Mouse (Mus musculus): ENCODE measurements around the gene Trim7.

Trim7 gene

DNA sequence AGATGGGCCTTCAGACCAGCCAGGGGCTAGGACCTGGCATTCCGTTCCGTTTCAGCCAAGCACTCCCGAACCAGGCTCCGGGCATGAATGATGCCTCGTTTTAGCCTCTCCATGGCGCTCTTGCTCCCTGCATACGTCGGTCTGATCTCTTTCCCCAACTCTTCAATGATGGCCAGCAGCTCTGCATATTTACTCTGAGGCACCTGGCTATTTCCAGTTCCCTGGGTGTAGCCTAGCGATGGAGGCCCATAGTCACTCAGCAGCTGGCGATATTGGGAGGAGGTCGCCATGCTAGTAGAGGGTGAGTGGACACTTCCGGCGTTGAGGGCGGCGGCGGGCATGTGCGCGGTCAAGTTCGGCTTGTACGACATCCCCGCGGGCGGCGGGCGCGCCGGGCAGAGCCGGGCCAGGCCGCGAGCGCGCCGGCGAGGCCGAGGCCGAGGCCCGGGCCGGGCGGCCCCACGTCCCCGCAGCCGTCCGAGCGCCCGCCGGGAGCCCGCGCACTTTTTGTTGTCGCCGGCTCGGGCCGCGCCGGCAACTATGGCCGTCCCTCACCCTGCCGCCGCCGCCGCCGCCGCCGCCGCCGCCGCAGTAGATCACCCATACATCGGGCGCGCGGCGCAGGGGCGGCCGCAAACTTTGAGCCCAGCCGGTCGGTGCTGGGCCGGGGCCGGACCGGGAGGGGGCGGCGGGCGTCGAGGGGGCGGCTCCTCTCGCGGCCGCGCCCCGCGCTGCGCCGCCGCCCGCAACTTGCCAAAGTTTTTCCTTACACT is at the start of gene Trim7, which contains the start of gene Gm12184:
Gene Trim7, plus strand, starts transcription at position 162 of the 773 bp plus-strand sequence.
Gene Gm12184, minus strand, starts transcription at position 677 of the 773 bp plus-strand sequence.
- WGBS = 4% methylated on average over 64 of the region's 92 CpGs

DNA sequence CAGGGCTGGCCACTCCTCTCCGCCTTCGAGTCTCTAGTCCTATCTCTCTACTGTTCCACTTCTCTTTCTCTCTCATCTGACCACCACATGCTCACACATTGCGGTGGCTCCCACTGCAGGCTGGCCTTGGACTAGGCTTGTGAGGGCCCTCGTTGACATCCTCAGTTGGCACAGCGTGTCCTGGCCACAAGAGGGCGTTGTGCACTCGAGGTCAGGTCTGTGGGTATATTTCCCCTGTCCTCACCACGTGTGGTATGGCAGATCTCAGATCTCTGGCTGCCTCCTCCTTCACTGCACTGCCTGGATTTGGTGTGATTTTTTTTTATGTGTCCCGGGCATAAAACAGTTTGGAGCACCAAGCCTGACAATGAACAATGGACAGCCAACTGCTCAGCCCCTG is 49.3 kb upstream of the Trim7 start:
- 47% methylated on average over 9 of the region's 9 CpGs for WGBS

DNA sequence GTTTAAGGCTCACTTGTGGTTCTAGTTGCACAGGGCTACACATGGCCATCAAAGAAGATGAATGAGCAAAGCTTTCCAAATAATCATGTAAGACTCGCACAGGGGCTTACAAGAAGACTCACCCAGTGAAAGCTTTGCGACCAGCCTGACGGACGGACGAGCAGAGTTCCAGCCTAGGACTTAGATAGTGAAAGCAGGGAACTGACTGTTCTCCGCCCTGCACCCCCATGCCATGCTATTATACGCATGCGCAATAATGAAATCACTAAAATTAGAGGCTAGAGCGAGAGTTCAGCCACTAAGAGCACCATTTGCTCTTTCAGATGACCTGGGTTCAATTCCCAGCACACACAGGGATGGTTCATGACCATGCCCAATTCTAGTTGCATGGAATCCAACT is 48.6 kb upstream of the Trim7 start:
- 96% methylated on average over 9 of the region's 9 CpGs for WGBS

DNA sequence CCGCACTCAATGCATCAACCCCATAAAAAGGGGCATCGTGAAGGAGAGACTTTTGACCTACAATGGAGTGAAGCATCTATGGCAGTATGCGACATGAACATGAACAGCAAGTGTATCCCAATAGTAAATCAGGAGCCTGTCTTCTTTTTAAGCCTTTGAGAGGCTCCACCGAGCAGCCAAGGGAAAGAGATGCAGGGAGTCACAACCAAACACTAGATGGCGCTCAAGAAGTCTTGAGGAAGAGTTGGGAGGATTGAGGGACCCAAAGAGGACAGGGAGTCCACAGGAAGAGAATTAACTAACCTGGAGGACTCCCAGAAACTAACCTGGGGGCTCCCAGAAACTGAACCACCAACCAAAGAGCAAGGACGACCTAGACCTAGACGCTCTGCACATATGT is 46.5 kb upstream of the Trim7 start:
- WGBS = 43% methylated on average over 7 of the region's 7 CpGs

DNA sequence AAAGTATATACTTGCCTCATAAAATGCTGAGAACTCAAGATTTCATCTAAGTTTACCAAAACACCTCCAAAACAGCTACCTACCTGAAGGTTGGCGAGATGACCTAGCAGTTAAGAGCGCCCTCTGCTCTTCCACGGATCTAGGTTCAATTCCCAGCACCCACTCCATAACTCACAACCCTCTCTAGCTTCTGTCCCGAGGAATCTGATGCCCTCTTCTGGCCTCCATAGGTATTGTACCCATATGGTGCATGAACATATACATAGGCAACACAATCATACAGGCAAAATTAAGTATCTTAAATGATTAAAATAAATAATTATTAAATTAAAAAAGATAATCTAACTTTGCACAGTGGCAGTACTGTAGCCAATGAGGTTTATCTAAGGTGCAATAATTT is 43.7 kb upstream of the Trim7 start:
- 91% methylated on average over 4 of the region's 4 CpGs for WGBS

DNA sequence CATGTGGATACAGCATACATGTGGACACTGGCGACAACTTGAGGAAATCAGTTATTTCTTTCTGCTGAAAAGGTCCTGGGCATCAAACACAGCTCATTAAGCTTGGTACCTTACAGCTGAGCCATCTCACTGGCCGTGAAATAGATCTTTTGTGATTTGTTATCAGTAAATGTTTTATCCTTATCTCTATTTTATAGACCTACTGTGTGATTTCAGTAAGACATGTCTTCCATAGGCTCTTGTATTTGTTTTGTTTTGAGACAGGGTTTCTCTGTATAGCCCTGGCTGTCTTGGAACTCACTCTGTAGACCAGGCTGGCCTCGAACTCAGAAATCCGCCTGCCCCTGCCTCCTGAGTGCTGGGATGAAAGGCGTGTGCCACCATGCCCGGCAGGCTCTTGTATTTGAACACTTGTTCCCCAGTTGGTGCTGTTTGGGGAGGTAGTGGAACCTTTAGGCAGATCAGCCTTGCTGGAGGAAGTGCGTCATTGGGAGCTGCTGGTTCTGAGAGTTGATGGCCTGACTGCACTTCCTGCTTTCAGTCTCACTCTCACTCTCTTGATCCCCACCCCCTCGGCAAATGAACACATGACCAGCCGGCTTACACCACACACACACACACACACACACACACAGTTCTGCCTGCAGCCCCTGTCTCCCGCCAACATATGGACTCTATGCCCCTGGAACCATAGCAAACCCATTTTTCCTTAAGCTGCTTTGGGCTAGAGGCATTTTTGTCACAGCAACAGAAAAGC is 38.3 kb upstream of the Trim7 start:
- WGBS = 51% methylated on average over 10 of the region's 10 CpGs

DNA sequence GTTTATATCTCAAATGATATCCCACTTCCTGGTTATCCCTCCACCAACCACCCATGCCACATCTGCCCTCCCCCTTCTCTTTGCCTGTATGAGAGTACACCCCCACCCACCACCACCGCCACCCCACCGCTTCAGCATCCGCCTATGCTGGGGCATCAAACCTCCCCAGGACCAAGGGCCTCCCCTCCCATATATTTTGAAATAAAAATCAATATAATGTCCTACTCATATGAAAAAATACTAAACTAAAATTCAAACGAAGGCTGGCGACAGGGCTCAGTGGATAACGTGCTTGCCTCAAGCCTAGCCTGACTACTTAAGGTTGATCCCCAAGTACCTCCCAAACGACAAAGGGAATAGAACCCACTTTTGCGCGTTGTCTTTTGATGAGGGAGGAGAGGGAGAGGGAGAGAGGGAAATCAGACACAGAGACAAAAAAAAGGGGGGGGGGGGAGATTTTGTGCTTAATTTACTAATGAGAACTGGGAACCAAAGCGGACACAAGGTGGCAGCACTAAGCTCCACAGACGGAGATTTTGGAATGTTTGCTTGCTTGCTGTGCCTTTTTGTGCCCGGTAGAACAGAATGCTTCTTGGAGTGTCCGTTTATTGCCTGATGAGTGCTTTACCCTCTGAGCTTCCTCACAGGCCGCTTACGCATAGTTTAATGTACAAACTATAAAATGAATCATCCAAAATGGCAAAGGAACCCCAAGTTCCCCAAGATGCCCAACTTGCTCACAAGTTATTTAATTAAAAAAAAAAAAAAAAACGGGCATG is 37.4 kb upstream of the Trim7 start:
- WGBS = 2% methylated on average over 16 of the region's 16 CpGs

DNA sequence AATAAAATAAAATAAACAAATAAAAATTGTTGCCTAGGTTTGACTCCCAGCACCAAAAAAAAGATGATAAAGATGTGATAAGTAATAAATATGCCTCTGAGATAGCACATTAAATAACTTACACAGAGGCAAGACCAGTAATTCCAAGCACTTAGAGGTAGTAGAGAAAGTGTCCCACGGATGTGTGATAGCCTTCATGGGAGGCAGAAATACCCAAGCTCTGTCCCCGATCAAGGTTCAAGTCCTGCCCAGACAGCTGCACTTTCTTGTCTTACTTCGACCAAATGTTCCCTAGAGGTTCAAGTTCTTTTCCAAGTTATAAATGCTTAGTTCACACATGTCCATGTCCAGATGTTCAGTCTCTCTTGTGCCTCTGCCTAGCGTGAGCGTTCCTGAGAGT is 36.7 kb upstream of the Trim7 start:
- WGBS = 85% methylated on average over 5 of the region's 5 CpGs

DNA sequence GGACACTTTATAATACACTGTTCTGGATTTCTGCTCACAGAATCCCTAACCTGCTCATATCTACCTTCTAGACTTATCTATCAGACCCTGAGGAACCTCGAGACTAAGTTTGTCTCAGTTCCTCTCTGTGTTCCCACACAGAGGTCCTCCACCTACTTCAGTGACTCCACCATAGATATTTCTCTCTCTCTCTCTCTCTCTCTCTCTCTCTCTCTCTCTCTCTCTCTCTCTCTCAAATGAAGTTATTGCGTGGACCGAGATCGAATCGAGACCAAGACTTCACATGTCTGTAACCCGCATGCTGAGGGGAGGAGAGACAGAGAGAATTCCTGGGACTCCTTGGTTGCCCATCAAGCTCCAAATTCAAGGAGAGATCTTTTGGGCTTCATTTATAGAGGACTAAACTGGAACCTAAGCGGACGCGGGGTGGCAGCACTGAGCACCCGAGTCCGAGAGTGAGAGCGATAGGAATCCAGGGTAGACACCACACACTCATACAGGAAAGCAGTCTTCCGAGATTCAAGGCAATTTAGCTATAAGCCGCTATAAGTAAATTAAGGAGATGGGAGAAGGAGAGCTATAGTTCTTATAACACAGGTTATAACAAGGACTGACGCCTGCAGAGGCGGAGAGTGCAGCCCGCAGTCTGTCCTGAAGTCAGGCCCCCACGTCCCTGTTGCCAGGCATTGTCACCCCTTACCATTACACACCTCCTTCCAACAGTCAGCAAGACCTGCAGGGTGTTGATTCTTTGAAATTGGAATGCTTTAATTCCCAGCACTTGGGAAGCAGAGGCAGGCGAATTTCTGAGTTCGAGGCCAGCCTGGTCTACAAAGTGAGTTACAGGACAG is 35.7 kb upstream of the Trim7 start:
- 13% methylated on average over 20 of the region's 20 CpGs for WGBS

DNA sequence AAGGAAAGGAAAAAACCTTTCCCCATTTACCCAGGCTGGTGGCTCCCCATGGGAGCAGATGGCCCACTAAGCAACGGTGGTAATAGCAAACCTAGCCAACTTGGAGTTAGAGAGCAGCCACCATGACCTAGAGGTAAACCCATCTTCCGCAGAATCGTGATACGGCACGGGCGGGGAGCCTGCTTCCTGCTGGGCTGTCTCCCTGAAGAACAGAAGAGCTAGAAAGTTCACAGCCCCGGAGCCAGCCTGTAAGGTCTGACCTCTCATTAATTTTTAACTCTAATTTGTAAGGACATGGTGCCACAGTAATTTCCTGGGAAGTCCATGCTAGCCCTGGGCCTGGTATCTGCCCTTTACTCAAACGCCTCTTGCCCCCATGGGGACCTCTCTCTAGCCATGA is 35.0 kb upstream of the Trim7 start:
- 75% methylated on average over 8 of the region's 8 CpGs for WGBS

DNA sequence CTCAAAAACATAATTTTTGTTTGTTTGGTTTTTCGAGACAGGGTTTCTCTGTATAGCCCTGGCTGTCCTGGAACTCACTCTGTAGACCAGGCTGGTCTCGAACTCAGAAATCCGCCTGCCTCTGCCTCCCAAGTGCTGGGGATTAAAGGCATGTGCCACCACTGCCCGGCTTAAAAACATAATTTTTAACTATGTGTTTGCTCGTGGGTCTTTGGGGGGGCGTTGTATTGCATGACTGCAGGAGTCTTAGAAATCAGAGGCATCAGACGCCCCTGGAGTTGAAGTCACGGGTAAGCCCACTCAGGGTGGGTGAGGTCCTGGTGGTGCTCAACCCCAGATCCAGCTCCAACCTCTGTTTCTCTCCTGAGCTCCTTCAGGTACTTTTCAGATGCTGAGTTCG is 34.0 kb upstream of the Trim7 start:
- WGBS = 88% methylated on average over 9 of the region's 9 CpGs

DNA sequence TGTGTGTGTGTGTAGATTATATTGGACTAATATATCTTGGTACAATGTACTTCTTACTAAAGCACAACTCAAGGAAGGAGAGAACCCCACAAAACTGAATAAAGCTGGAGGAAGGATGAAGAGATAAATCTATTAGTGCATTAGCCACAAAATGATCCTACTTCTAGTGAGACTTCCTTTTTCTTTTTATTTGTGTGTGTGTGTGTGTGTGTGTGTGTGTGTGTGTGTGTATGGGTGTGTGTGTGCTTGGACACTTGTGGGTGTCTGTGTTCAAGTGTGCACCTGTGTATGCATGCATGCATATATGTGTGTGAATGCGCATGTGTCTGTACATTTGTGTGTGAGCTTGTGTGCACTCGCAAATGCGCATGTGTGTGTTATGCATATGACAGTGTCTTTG is 32.8 kb upstream of the Trim7 start:
- 99% methylated on average over 3 of the region's 3 CpGs for WGBS

DNA sequence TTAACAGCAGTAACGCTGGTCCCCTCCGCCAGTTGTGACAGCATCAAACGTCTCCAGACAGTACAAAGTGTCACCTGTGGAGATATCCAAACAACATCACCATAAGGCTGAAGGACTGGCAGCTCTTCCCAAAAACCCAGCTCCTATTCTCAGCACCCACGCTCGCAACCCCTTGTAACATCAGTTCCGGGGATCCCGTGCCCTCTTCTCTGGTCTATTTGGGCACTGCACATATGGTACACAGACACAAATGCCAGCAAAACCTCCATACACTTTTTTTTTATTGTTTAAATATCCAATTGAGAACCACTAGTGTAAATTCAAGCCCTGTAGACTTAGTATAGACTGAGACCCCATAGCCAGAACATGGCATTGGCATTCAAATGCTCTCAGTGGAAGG is 30.7 kb upstream of the Trim7 start:
- 93% methylated on average over 7 of the region's 7 CpGs for WGBS

DNA sequence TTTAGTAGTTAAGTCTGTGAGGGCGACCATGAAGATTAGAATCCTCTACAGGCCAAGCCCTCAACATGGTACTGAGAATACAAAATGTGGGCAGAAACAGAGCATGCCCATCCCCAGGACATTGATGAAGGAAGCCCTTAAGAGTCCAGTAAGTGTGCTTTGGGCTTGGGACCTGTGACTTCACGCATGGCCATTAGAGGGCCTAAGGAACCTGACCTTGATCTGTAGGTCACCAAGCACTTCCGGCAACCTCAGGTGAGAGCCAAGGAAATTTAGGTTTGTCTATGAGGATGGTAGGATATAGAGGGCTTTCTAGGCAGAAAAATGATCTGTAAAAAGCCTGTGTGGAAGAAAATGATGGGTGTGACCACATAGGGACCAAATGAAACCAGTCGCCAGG is 29.6 kb upstream of the Trim7 start:
- WGBS = 88% methylated on average over 4 of the region's 4 CpGs

DNA sequence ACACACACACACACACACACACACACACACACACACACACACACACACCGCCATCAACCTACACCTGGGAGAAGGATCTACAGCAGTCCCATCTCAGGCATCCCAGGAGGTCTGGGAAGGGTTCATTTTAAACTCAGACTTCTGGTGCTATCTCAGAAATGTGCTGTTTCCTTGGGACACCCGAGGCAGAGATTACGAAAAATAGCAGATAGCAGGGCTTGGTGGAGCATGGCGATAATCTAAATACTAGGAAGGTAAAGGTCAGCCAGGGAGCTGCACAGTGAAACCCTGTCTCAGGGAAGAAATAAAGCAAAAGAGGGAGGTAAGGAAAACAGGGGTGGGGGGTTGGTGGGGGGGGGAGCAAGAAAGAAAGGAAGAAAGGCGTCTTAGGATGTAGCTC is 28.7 kb upstream of the Trim7 start:
- 94% methylated on average over 5 of the region's 5 CpGs for WGBS

DNA sequence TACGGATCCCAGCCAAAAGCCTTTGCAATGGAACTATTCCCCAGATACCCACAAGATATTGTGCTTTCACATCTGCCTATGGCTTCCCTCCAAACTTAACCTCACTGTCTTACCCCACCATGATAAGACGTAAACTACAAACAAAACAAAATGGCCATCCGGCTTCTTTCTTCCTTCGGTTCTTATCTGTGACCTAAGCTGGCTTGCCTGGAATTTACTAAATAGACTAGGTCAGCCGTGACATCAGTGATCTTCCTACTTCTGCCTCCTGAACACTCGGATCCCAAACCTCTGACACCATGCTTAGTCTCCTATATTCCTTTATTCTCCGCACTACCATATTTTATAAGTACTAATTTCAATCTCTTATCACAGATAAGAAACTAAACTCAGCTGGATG is 27.6 kb upstream of the Trim7 start:
- WGBS = 90% methylated on average over 7 of the region's 7 CpGs

DNA sequence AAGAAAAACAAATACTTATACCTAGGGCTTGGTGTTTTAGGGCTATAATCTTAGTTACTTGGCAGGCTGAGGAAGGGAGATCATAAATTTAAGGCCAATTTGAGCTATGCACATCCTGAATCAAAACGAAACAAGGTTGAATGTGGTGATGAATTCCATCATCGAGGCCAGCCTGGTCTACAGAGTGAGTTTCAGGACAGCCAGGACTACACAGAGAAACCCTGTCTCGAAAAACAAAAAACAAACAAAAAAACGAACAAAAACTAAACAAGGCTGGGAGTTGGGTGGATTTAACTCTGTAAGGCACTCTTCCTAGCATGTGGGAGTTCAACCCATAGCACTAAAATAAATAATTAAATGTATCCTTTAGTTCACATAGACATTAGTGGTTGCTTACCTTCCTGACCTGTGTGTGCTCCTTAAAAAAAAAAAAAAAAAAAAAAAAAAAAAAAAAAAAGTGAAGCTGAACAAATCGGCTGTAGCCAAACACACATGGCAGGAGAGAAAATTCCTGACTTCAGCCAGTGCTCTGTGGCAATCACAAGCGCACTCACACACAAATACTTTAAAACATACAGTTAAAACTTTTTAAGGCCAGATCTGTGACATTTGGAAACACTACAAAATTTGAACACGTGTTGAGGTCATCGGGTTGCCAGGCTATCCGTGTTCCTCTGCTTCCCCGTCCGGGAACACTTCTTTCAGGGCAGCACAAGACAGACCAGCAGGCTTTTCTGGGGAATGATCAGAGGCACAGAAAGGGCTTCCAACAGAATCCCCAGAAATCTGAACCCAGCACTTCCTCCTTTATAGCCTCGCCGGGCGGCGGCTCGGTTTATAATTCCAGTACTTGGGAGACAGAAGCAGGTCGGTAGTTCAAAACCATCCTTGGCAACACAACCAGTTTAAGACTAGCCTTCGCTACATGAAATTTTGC is 26.7 kb upstream of the Trim7 start:
- WGBS = 8% methylated on average over 18 of the region's 18 CpGs

DNA sequence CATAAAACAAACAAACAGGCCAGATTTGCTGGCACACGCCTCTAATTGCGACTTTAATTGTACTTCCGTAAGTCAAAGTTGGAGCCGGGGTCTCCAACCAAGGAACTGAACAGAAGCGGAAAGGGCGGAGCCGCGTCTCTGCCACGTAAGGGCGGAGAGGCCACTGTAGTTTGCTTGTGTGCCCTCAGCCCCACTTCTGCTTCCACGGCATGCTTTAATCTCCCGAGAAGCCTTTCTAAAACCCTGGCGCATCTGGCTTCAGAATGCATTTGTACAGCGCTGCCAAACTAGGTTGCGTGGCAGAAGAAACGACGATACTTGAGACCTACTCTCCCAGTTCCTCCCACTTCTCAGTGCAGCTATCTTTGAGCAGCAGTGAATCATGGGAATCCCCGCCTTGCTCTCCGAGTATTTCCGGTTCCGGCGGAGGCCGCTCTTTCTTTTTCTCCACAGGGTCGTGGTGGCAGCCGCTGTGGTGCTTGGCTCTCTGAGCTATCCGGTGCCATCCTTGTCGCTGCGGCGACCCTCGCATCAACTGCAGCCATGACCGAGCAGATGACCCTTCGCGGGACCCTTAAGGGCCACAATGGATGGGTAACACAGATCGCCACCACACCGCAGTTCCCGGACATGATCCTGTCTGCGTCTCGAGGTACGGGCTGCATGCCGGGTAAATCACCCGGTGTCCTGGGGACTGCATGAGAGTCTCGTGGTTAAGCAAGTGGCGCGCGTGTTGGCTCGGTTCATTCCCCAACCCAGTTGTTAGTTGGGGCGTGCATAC is 25.8 kb upstream of the Trim7 start, which contains the start of gene Rack1:
Gene Rack1, plus strand, starts transcription at position 412 of the 781 bp plus-strand sequence.
- under 1% methylated on average over 47 of the region's 47 CpGs for WGBS
